Mouse (Mus musculus): ENCODE measurements around the gene Cfap43.

Gene Cfap43

GRCm38 (mm10) chr19:47885191-47885743 lies 33.8 kb downstream of the Cfap43 start:
- DNase-seq (ENCODE audit: low spot score), result no peak

GRCm38 (mm10) chr19:47884296-47885085 lies 34.6 kb downstream of the Cfap43 start:
- DNase-seq (ENCODE audit: low spot score), result no peak

- no peak for DNase-seq (ENCODE audit: low spot score)
Measured at GRCm38 (mm10) chr19:47882882-47883254, 36.2 kb downstream of the Cfap43 start.

GRCm38 (mm10) chr19:47882151-47882881 lies 36.8 kb downstream of the Cfap43 start:
- peak; percentile 85 for DNase-seq (ENCODE audit: low spot score)

GRCm38 (mm10) chr19:47881538-47881937 lies 37.5 kb downstream of the Cfap43 start:
- DNase-seq (ENCODE audit: low spot score), result no peak

- no peak for DNase-seq (ENCODE audit: low spot score)
Measured at GRCm38 (mm10) chr19:47876252-47876651, 42.8 kb downstream of the Cfap43 start.

- no peak for DNase-seq (ENCODE audit: low spot score)
Measured at GRCm38 (mm10) chr19:47871515-47871914, 47.6 kb downstream of the Cfap43 start.

GRCm38 (mm10) chr19:47870102-47870666 lies 48.9 kb downstream of the Cfap43 start:
- no peak for DNase-seq (ENCODE audit: low spot score)

- DNase-seq (ENCODE audit: low spot score), result no peak
Measured at GRCm38 (mm10) chr19:47869516-47869915, 49.6 kb downstream of the Cfap43 start.

GRCm38 (mm10) chr19:47868951-47869350 lies 50.1 kb downstream of the Cfap43 start:
- no peak for DNase-seq (ENCODE audit: low spot score)

GRCm38 (mm10) chr19:47867628-47868175 lies 51.4 kb downstream of the Cfap43 start:
- DNase-seq (ENCODE audit: low spot score), result no peak

- peak; percentile 92 for DNase-seq (ENCODE audit: low spot score)
Measured at GRCm38 (mm10) chr19:47865353-47865947, 53.6 kb downstream of the Cfap43 start, which contains the start of gene Gsto2. Gene Gsto2, plus strand, starts transcription at chr19:47865534.

- DNase-seq (ENCODE audit: low spot score), result no peak
Measured at GRCm38 (mm10) chr19:47864721-47865120, 54.4 kb downstream of the Cfap43 start.

GRCm38 (mm10) chr19:47864051-47864450 lies 55.0 kb downstream of the Cfap43 start:
- no peak for DNase-seq (ENCODE audit: low spot score)

- DNase-seq (ENCODE audit: low spot score), result no peak
Measured at GRCm38 (mm10) chr19:47862581-47862980, 56.5 kb downstream of the Cfap43 start.

- no peak for DNase-seq (ENCODE audit: low spot score)
Measured at GRCm38 (mm10) chr19:47859180-47859579, 59.9 kb downstream of the Cfap43 start.

- no peak for DNase-seq (ENCODE audit: low spot score)
Measured at GRCm38 (mm10) chr19:47857957-47858942, 60.8 kb downstream of the Cfap43 start.

- DNase-seq (ENCODE audit: low spot score), result peak; percentile 62
Measured at GRCm38 (mm10) chr19:47854796-47855783, 64.0 kb downstream of the Cfap43 start, which contains the start of gene Gsto1. Gene Gsto1, plus strand, starts transcription at chr19:47854970.
